Mouse (Mus musculus) C2C12 (cell line): ENCODE measurements around the gene Cog4.

ENCODE experiments used
- CTCF ChIP-seq: IDR thresholded peaks from one replicate; pipeline ENCODE4 v1.5.1; 2011; ENCODE audit not compliant: control insufficient read depth, insufficient read depth, insufficient read length
- USF1 ChIP-seq: IDR thresholded peaks from one replicate; pipeline ENCODE4 v1.6.1; 2011; ENCODE audit warnings: low read depth, mild to moderate bottlenecking, control low read depth, moderate library complexity

GRCm38 (mm10) chr8:110812349-110813080, 33.9 kb upstream of the Cog4 start:
- TF ChIP-seq CTCF (no peak), USF1 (no peak)
